Mouse (Mus musculus): ENCODE results near the gene Lrp2.

GRCm38 (mm10) chr2:69415070-69415469 lies 170.8 kb downstream of the Lrp2 start:
- TF ChIP-seq CTCF (IDR thresholded peaks at IDR 0.05) (no peak), POLR2A (IDR thresholded peaks at IDR 0.05; ENCODE audit: insufficient read depth, low read depth, low read length) (no peak), EP300 (IDR thresholded peaks at IDR 0.05; ENCODE audit: insufficient read depth, low read depth, low read length) (no peak)

Measured in heart, adult 2 months (tissue).